Mouse (Mus musculus): Measurements from ENCODE around the gene Trim8. TPM values are rescaled to one million over a fixed set of nuclear protein-coding genes. Genes with fewer than 3 reads are reported as not detected.
A peak's percentile ranks its signal among the peaks of the same experiment; 100 is the strongest.

Trim8 gene
- total RNA-seq, 4 experiments from 2014 or later: 46.6 to 69.0 (median 59.4) TPM

GRCm38 (mm10) chr19:46558009-46558408 is 56.5 kb downstream of the Trim8 start:
- DNase-seq: no peak

GRCm38 (mm10) chr19:46558631-46559030 is 57.1 kb downstream of the Trim8 start:
- DNase-seq: no peak

GRCm38 (mm10) chr19:46562132-46562531 is 60.6 kb downstream of the Trim8 start:
- peak; percentile 45 for DNase-seq

GRCm38 (mm10) chr19:46562581-46563515 is 61.3 kb downstream of the Trim8 start:
- no peak for DNase-seq

GRCm38 (mm10) chr19:46563603-46564002 is 62.1 kb downstream of the Trim8 start:
- no peak for DNase-seq

GRCm38 (mm10) chr19:46564043-46564462 is 62.6 kb downstream of the Trim8 start:
- DNase-seq: no peak

Other genes with a start within 250 kb of the Trim8 start
- gene Nfkb2, start 197.4 kb upstream of the Trim8 start, total RNA-seq (2022): 10 to 100 TPM; 35.6 to 40.1 (median 37.3) TPM
- gene Psd, start 174.5 kb upstream of the Trim8 start, total RNA-seq (2022): 10 to 100 TPM in 3 of 4 experiments, 1 to 10 TPM in 1; 7.9 to 14.9 (median 13.1) TPM
- 10 to 100 TPM; 11.9 to 16.2 (median 13.2) TPM for gene Fbxl15, start 173.5 kb upstream of the Trim8 start, total RNA-seq (2022)
- 100 to 1,000 TPM in 2 of 4 experiments, 10 to 100 TPM in 2; 77.2 to 109 (median 89.6) TPM for gene Cuedc2, start 163.0 kb upstream of the Trim8 start, total RNA-seq (2022)
- gene Mfsd13a, start 160.6 kb upstream of the Trim8 start, total RNA-seq (2022): 10 to 100 TPM; 11.7 to 21.1 (median 16.6) TPM
- gene 2310034G01Rik, start 151.4 kb upstream of the Trim8 start, total RNA-seq (2022): 1 to 10 TPM; 1.1 to 2.4 (median 1.5) TPM
- gene Actr1a, start 106.0 kb upstream of the Trim8 start, total RNA-seq (2022): 100 to 1,000 TPM; 103 to 132 (median 122) TPM
- 10 to 100 TPM; 21.6 to 37.0 (median 26.7) TPM for gene Sufu, start 104.8 kb upstream of the Trim8 start, total RNA-seq (2022)
- 10 to 100 TPM; 39.0 to 81.8 (median 61.0) TPM for gene Arl3, start 71.5 kb downstream of the Trim8 start, total RNA-seq (2022)
- 10 to 100 TPM in 3 of 4 experiments, 1 to 10 TPM in 1; 7.0 to 16.4 (median 12.0) TPM for gene Sfxn2, start 71.7 kb downstream of the Trim8 start, total RNA-seq (2022)
- gene Wbp1l, start 97.4 kb downstream of the Trim8 start, total RNA-seq (2022): 100 to 1,000 TPM; 149 to 232 (median 189) TPM
- 1 to 10 TPM; 1.7 to 3.9 (median 3.1) TPM for gene Cyp17a1, start 171.5 kb downstream of the Trim8 start, total RNA-seq (2022)
- gene Borcs7, start 188.2 kb downstream of the Trim8 start, total RNA-seq (2022): 10 to 100 TPM; 14.9 to 18.6 (median 17.1) TPM
- gene As3mt, start 205.8 kb downstream of the Trim8 start, total RNA-seq (2022): 100 to 1,000 TPM; 111 to 133 (median 121) TPM

Data from adrenal gland, adult 8-10 months (tissue).